Mouse (Mus musculus) cerebellum, adult 11 months (tissue): ENCODE results near the gene Lrmda.

Experiments used
- DNase-seq: peaks from one replicate; pipeline ENCODE4 v3.0.0; 2022

Gene Lrmda

GRCm38 (mm10) chr14:22908006-22908405 lies 888.5 kb downstream of the Lrmda start:
- no peak for DNase-seq

- DNase-seq = no peak
Measured at GRCm38 (mm10) chr14:22915463-22915862, 896.0 kb downstream of the Lrmda start.

GRCm38 (mm10) chr14:22918499-22918898 lies 899.0 kb downstream of the Lrmda start:
- no peak for DNase-seq

GRCm38 (mm10) chr14:22918931-22919330 lies 899.4 kb downstream of the Lrmda start:
- DNase-seq = no peak

GRCm38 (mm10) chr14:22921152-22921551 lies 901.6 kb downstream of the Lrmda start:
- DNase-seq = no peak

GRCm38 (mm10) chr14:22921796-22922195 lies 902.3 kb downstream of the Lrmda start:
- DNase-seq = no peak

GRCm38 (mm10) chr14:22922571-22922970 lies 903.1 kb downstream of the Lrmda start:
- DNase-seq = no peak

GRCm38 (mm10) chr14:22923251-22923650 lies 903.7 kb downstream of the Lrmda start:
- DNase-seq = no peak

GRCm38 (mm10) chr14:22928263-22928662 lies 908.8 kb downstream of the Lrmda start:
- DNase-seq = no peak

- no peak for DNase-seq
Measured at GRCm38 (mm10) chr14:22928683-22929082, 909.2 kb downstream of the Lrmda start.

GRCm38 (mm10) chr14:22929585-22929984 lies 910.1 kb downstream of the Lrmda start:
- no peak for DNase-seq

- DNase-seq = no peak
Measured at GRCm38 (mm10) chr14:22930488-22931046, 911.1 kb downstream of the Lrmda start.

GRCm38 (mm10) chr14:22931114-22931822 lies 911.8 kb downstream of the Lrmda start:
- DNase-seq = no peak

- DNase-seq = no peak
Measured at GRCm38 (mm10) chr14:22936701-22937100, 917.2 kb downstream of the Lrmda start.

GRCm38 (mm10) chr14:22940576-22940975 lies 921.1 kb downstream of the Lrmda start:
- DNase-seq = no peak

GRCm38 (mm10) chr14:22942569-22942968 lies 923.1 kb downstream of the Lrmda start:
- no peak for DNase-seq

GRCm38 (mm10) chr14:22949466-22949865 lies 930.0 kb downstream of the Lrmda start:
- no peak for DNase-seq

- DNase-seq = no peak
Measured at GRCm38 (mm10) chr14:22952981-22953380, 933.5 kb downstream of the Lrmda start.

GRCm38 (mm10) chr14:22960166-22960565 lies 940.7 kb downstream of the Lrmda start:
- no peak for DNase-seq

GRCm38 (mm10) chr14:22964796-22965660 lies 945.5 kb downstream of the Lrmda start:
- no peak for DNase-seq

- DNase-seq = no peak
Measured at GRCm38 (mm10) chr14:22968705-22969104, 949.2 kb downstream of the Lrmda start.

- no peak for DNase-seq
Measured at GRCm38 (mm10) chr14:22986736-22987135, 967.2 kb downstream of the Lrmda start.

GRCm38 (mm10) chr14:22988090-22988669 lies 968.7 kb downstream of the Lrmda start:
- DNase-seq = no peak
